Mouse (Mus musculus): ENCODE data around the gene Ccdc153. TPM values are rescaled to one million over a fixed set of nuclear protein-coding genes. Genes with fewer than 3 reads are reported as not detected.

Gene Ccdc153
- total and polyA plus RNA-seq, 2 experiments from 2014 or later = not detected

- no peaks in the 10 kb centered on the region for H3K9me3 ChIP-seq (replicated peaks; ENCODE audit: control insufficient read depth, low read length)
- no peak overlapping the region for H3K9ac ChIP-seq (replicated peaks; ENCODE audit: low read depth, low read length)
- H3K4me3 ChIP-seq (ENCODE audit: low read depth, low read length) = no peak overlapping the region
- DNase-seq (ENCODE audit: low spot score) = no peak
- no peak overlapping the region for H3K4me2 ChIP-seq (ENCODE audit: low read depth, low read length)
- H3K27me3 ChIP-seq (ENCODE audit: control insufficient read depth, insufficient read depth, low read length) = no peaks in the 10 kb centered on the region
- no peaks in the 10 kb centered on the region for H3K4me1 ChIP-seq (ENCODE audit: control insufficient read depth, insufficient read depth)
- ATAC-seq (ENCODE audit: insufficient read depth, low read depth) = no peak
- WGBS = 76% methylated on average over 10 of the region's 10 CpGs
- H3K36me3 ChIP-seq (replicated peaks; ENCODE audit: control insufficient read depth, insufficient read depth, low read length) = peaks cover 8% of the 10 kb centered on the region
- TF ChIP-seq CTCF (IDR thresholded peaks at IDR 0.05; ENCODE audit: low read depth) = no peak
- TF ChIP-seq EP300 (IDR thresholded peaks at IDR 0.05; ENCODE audit: low read depth) = no peak
- H3K27ac ChIP-seq (ENCODE audit: low read depth) = no peak overlapping the region
Observed at GRCm38 (mm10) chr9:44259014-44259413, 18.5 kb downstream of the Ccdc153 start.

- Histone ChIP-seq H3K4me2 (ENCODE audit: low read depth, low read length) (no peak overlapping the region), H3K4me1 (ENCODE audit: control insufficient read depth, insufficient read depth) (no peaks in the 10 kb centered on the region), H3K36me3 (replicated peaks; ENCODE audit: control insufficient read depth, insufficient read depth, low read length) (peaks cover 14% of the 10 kb centered on the region), H3K9ac (replicated peaks; ENCODE audit: low read depth, low read length) (no peak overlapping the region), H3K27ac (ENCODE audit: low read depth) (no peak overlapping the region), H3K9me3 (replicated peaks; ENCODE audit: control insufficient read depth, low read length) (no peaks in the 10 kb centered on the region), H3K4me3 (ENCODE audit: low read depth, low read length) (no peak overlapping the region), H3K27me3 (ENCODE audit: control insufficient read depth, insufficient read depth, low read length) (no peaks in the 10 kb centered on the region)
- no peak for DNase-seq (ENCODE audit: low spot score)
- TF ChIP-seq CTCF (IDR thresholded peaks at IDR 0.05; ENCODE audit: low read depth) = no peak
- TF ChIP-seq EP300 (IDR thresholded peaks at IDR 0.05; ENCODE audit: low read depth) = no peak
- no peak for ATAC-seq (ENCODE audit: insufficient read depth, low read depth)
- WGBS = 82% methylated on average over 14 of the region's 14 CpGs
Observed at GRCm38 (mm10) chr9:44261388-44261787, 20.9 kb downstream of the Ccdc153 start.

- no peak for DNase-seq (ENCODE audit: low spot score)
- Histone ChIP-seq H3K9ac (replicated peaks; ENCODE audit: low read depth, low read length) (no peak overlapping the region), H3K9me3 (replicated peaks; ENCODE audit: control insufficient read depth, low read length) (no peaks in the 10 kb centered on the region), H3K4me3 (ENCODE audit: low read depth, low read length) (0 out of 2 replicates have a peak overlapping the region, but pooled peaks have one; percentile 61), H3K27me3 (ENCODE audit: control insufficient read depth, insufficient read depth, low read length) (no peaks in the 10 kb centered on the region), H3K4me1 (ENCODE audit: control insufficient read depth, insufficient read depth) (0 out of 2 replicates have a peak, but pooled peaks cover 5% of the 10 kb centered on the region), H3K36me3 (replicated peaks; ENCODE audit: control insufficient read depth, insufficient read depth, low read length) (peaks cover 14% of the 10 kb centered on the region), H3K4me2 (ENCODE audit: low read depth, low read length) (peak overlapping the region; percentile 82; the same call in 1 of the 2 replicates), H3K27ac (ENCODE audit: low read depth) (no peak overlapping the region)
- no peak for ATAC-seq (ENCODE audit: insufficient read depth, low read depth)
- TF ChIP-seq CTCF (IDR thresholded peaks at IDR 0.05; ENCODE audit: low read depth) (no peak), EP300 (IDR thresholded peaks at IDR 0.05; ENCODE audit: low read depth) (no peak)
- whole genome bisulfite sequencing = 71% methylated on average over 8 of the region's 8 CpGs
Observed at GRCm38 (mm10) chr9:44266478-44267226, 26.2 kb downstream of the Ccdc153 start.

GRCm38 (mm10) chr9:44267319-44268026 is 27.0 kb downstream of the Ccdc153 start:
- Histone ChIP-seq H3K9ac (replicated peaks; ENCODE audit: low read depth, low read length) (peak overlapping the region; percentile 85), H3K4me1 (ENCODE audit: control insufficient read depth, insufficient read depth) (0 out of 2 replicates have a peak, but pooled peaks cover 5% of the 10 kb centered on the region), H3K4me2 (ENCODE audit: low read depth, low read length) (peak overlapping the region; percentile 82), H3K9me3 (replicated peaks; ENCODE audit: control insufficient read depth, low read length) (no peaks in the 10 kb centered on the region), H3K36me3 (replicated peaks; ENCODE audit: control insufficient read depth, insufficient read depth, low read length) (peaks cover 14% of the 10 kb centered on the region), H3K27ac (ENCODE audit: low read depth) (peak overlapping the region; percentile 82), H3K27me3 (ENCODE audit: control insufficient read depth, insufficient read depth, low read length) (no peaks in the 10 kb centered on the region), H3K4me3 (ENCODE audit: low read depth, low read length) (peak overlapping the region; percentile 61)
- 6% methylated on average over 23 of the region's 23 CpGs for WGBS
- TF ChIP-seq CTCF (IDR thresholded peaks at IDR 0.05; ENCODE audit: low read depth) (peak; percentile 25; the same call in 1 of the 2 replicates), EP300 (IDR thresholded peaks at IDR 0.05; ENCODE audit: low read depth) (no peak)
- peak; percentile 49 for ATAC-seq (ENCODE audit: insufficient read depth, low read depth)
- peak; percentile 40 for DNase-seq (ENCODE audit: low spot score)

- Histone ChIP-seq H3K4me1 (ENCODE audit: control insufficient read depth, insufficient read depth) (0 out of 2 replicates have a peak, but pooled peaks cover 5% of the 10 kb centered on the region), H3K27ac (ENCODE audit: low read depth) (peak overlapping the region; percentile 82), H3K4me2 (ENCODE audit: low read depth, low read length) (peak overlapping the region; percentile 82), H3K9ac (replicated peaks; ENCODE audit: low read depth, low read length) (peak overlapping the region; percentile 85), H3K27me3 (ENCODE audit: control insufficient read depth, insufficient read depth, low read length) (no peaks in the 10 kb centered on the region), H3K9me3 (replicated peaks; ENCODE audit: control insufficient read depth, low read length) (no peaks in the 10 kb centered on the region), H3K36me3 (replicated peaks; ENCODE audit: control insufficient read depth, insufficient read depth, low read length) (peaks cover 14% of the 10 kb centered on the region), H3K4me3 (ENCODE audit: low read depth, low read length) (peak overlapping the region; percentile 61)
- peak; percentile 78 for DNase-seq (ENCODE audit: low spot score)
- no peak for TF ChIP-seq EP300 (IDR thresholded peaks at IDR 0.05; ENCODE audit: low read depth)
- TF ChIP-seq CTCF (IDR thresholded peaks at IDR 0.05; ENCODE audit: low read depth) = peak; percentile 60
- peak; percentile 92 for ATAC-seq (ENCODE audit: insufficient read depth, low read depth)
- WGBS = 5% methylated on average over 28 of the region's 28 CpGs
Observed at GRCm38 (mm10) chr9:44268027-44268360, 27.5 kb downstream of the Ccdc153 start.
